Mouse (Mus musculus) kidney, adult 2 months (tissue): Measurements from ENCODE around the gene Adamts2.

Experiments
- CTCF ChIP-seq: fragments of 200-500 bp; conservative IDR thresholded peaks from 2 replicates; pipeline ENCODE4 v1.5.1; 2011; ENCODE audit warnings: low read depth, mild to moderate bottlenecking, control low read depth, low read length, moderate library complexity, mixed read lengths; ENCODE audit not compliant: insufficient read depth, insufficient read length
- POLR2A ChIP-seq: fragments of 200-500 bp; IDR thresholded peaks from one replicate; pipeline ENCODE4 v1.6.1; 2011; ENCODE audit warnings: low read depth, low read length, control low read depth

- TF ChIP-seq POLR2A (no peak), CTCF (no peak)
Observed at GRCm38 (mm10) chr11:50591053-50591452, 10.8 kb upstream of the Adamts2 start.
